Mouse (Mus musculus) bone marrow, adult 2 months (tissue): ENCODE data around the gene 4930470P17Rik.

Experiments used
- CTCF ChIP-seq: fragments of 200-500 bp; IDR thresholded peaks from 2 replicates; pipeline ENCODE4 v1.5.1; 2011; ENCODE audit warnings: low read length, control low read depth; ENCODE audit not compliant: control insufficient read depth, insufficient read depth
- POLR2A ChIP-seq: fragments of 200-500 bp; IDR thresholded peaks from 2 replicates; pipeline ENCODE4 v1.6.1; 2011; ENCODE audit warnings: low read depth, mild to moderate bottlenecking, control low read depth, low read length, borderline replicate concordance; ENCODE audit not compliant: control insufficient read depth

GRCm38 (mm10) chr2:170638746-170639145, 36.9 kb upstream of the 4930470P17Rik start:
- no peak for TF ChIP-seq CTCF
- no peak for TF ChIP-seq POLR2A
